Mouse (Mus musculus) ovary, adult 10 weeks (tissue): ENCODE data around the gene Olfr736. TPM values are rescaled to one million over a fixed set of nuclear protein-coding genes. Genes with fewer than 3 reads are reported as not detected.

Experiments used
- polyA plus RNA-seq: library from polyadenylated mRNA; stranded (reverse); fragments of 350-450 nt; fragmentation: Illumina TruSeq; extraction: RNeasy Lipid Tissue Mini Kit (QIAGEN cat#74804); gene quantifications from one replicate; pipeline ENCODE4 v1.2.3, GENCODE M21; 2014

Olfr736 gene
- not detected for polyA plus RNA-seq

GRCm38 (mm10) chr14:50380863-50381262, at the start of gene Olfr736:
Gene Olfr736 (plus strand): TSS chr14:50381163.

DNA sequence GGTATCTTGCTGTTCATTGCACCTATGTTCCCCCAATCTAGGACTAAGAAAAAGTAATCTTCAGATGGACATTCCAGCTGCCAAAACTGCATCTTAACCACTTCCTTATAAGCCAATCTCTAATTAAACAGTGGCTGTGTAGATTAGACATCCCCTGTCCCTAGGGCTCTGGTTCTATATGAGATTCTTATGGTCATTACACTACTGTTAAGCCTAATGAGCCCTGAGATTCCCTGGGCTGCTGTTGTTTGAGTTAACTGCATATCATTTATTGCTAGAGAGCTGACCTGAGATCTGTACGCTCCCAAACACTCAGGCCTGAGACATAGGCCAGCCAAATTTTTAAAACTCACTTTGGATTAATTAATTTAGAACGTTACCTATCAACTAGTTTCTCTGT, 32.2 kb upstream of the Olfr736 start, which contains the start of gene Olfr735:
Olfr735 (minus strand) TSS at position 77 of the 400 bp plus-strand sequence.

GRCm38 (mm10) chr14:50357593-50357992, 23.4 kb upstream of the Olfr736 start, which contains the start of gene Tlr11:
Gene Tlr11 (plus strand): TSS chr14:50357914.

GRCm38 (mm10) chr14:50407268-50407667, 26.3 kb downstream of the Olfr736 start, which contains the start of gene Olfr738:
Gene Olfr738 (plus strand): TSS chr14:50407568.

GRCm38 (mm10) chr14:50418326-50418725, 37.4 kb downstream of the Olfr736 start, which contains the start of gene Olfr739:
Gene Olfr739 (plus strand): TSS chr14:50418626.

Other genes with a start within 250 kb of the Olfr736 start
- not detected for gene Olfr728, start 238.5 kb upstream of the Olfr736 start, polyA plus RNA-seq
- gene Olfr729, start 228.3 kb upstream of the Olfr736 start, polyA plus RNA-seq: not detected
- gene Olfr730, start 193.0 kb upstream of the Olfr736 start, polyA plus RNA-seq: not detected
- gene Olfr731, start 139.3 kb upstream of the Olfr736 start, polyA plus RNA-seq: not detected
- gene Olfr732, start 97.0 kb upstream of the Olfr736 start, polyA plus RNA-seq: not detected
- not detected for gene Olfr733, start 79.6 kb upstream of the Olfr736 start, polyA plus RNA-seq
- gene Olfr734, start 54.4 kb upstream of the Olfr736 start, polyA plus RNA-seq: not detected
- gene Olfr735, start 32.3 kb upstream of the Olfr736 start, polyA plus RNA-seq: not detected
- gene Tlr11, start 23.2 kb upstream of the Olfr736 start, polyA plus RNA-seq: 0.71 TPM
- gene Olfr738, start 26.4 kb downstream of the Olfr736 start, polyA plus RNA-seq: not detected
- gene Olfr739, start 37.5 kb downstream of the Olfr736 start, polyA plus RNA-seq: not detected
- gene Olfr740, start 64.4 kb downstream of the Olfr736 start, polyA plus RNA-seq: not detected
- gene Olfr741, start 91.6 kb downstream of the Olfr736 start, polyA plus RNA-seq: not detected
- not detected for gene Olfr742, start 122.4 kb downstream of the Olfr736 start, polyA plus RNA-seq
- not detected for gene Olfr743, start 140.7 kb downstream of the Olfr736 start, polyA plus RNA-seq
- not detected for gene Olfr744, start 233.7 kb downstream of the Olfr736 start, polyA plus RNA-seq